14 mouse cellular contexts compared by ENCODE assay signal in genomic region chr5:113542885-113543476, GRCm38 (mm10). TPM values are rescaled to one million over a fixed set of nuclear protein-coding genes. Genes with fewer than 3 reads are reported as not detected.
DNase-seq lines count a peak whose midpoint lies in the region; ATAC-seq lines count a peak whose summit lies in the region.
"Had no signal": no experiment of that assay in that cellular context is flagged by ENCODE, and none has a peak within 500 bp of the region (broad histone marks: within the 10 kb centered on the region; RNA-seq: fewer than 3 reads in every experiment).

No protein-coding gene starts in this region.

- no peaks in the 10 kb centered on the region for H3K36me3 ChIP-seq in embryonic facial prominence, embryonic 14.5 days (ENCODE audit: control insufficient read depth, insufficient read depth, low read length)
- H3K36me3 ChIP-seq in embryonic facial prominence, embryonic 10.5 days (replicated peaks), result no peaks in the 10 kb centered on the region
- no peaks in the 10 kb centered on the region for H3K36me3 ChIP-seq in forebrain, embryonic 15.5 days
- no peaks in the 10 kb centered on the region for H3K36me3 ChIP-seq in liver, embryonic 12.5 days
- no peaks in the 10 kb centered on the region for H3K36me3 ChIP-seq in neural tube, embryonic 14.5 days (ENCODE audit: control insufficient read depth, insufficient read depth, low read length)
- H3K36me3 ChIP-seq: heart, embryonic 15.5 days had no signal

- no peak overlapping the region for H3K27ac ChIP-seq in embryonic facial prominence, embryonic 14.5 days (replicated peaks; ENCODE audit: low read depth, low read length)
- H3K27ac ChIP-seq in embryonic facial prominence, embryonic 10.5 days (replicated peaks), result no peak overlapping the region
- H3K27ac ChIP-seq in forebrain, embryonic 15.5 days (replicated peaks), result peak overlapping the region; percentile 73
- peak overlapping the region; percentile 7; the same call in 1 of the 2 replicates for H3K27ac ChIP-seq in liver, embryonic 12.5 days
- 0 out of 2 replicates have a peak overlapping the region, but pooled peaks have one; percentile 44 for H3K27ac ChIP-seq in neural tube, embryonic 14.5 days (ENCODE audit: low read depth, low read length)
- H3K27ac ChIP-seq: heart, embryonic 15.5 days had no signal

- H3K9me3 ChIP-seq in embryonic facial prominence, embryonic 14.5 days (ENCODE audit: control insufficient read depth, low read length), result no peaks in the 10 kb centered on the region
- no peaks in the 10 kb centered on the region for H3K9me3 ChIP-seq in embryonic facial prominence, embryonic 10.5 days
- no peaks in the 10 kb centered on the region for H3K9me3 ChIP-seq in forebrain, embryonic 15.5 days
- no peaks in the 10 kb centered on the region for H3K9me3 ChIP-seq in liver, embryonic 12.5 days (replicated peaks)
- no peaks in the 10 kb centered on the region for H3K9me3 ChIP-seq in neural tube, embryonic 14.5 days (ENCODE audit: control insufficient read depth, low read length)
- H3K9me3 ChIP-seq: heart, embryonic 15.5 days had no signal

- H3K4me2 ChIP-seq in embryonic facial prominence, embryonic 14.5 days (ENCODE audit: low read depth, low read length), result no peak overlapping the region
- H3K4me2 ChIP-seq in forebrain, embryonic 15.5 days (replicated peaks), result peak overlapping the region; percentile 21; the same call in 1 of the 2 replicates
- peak overlapping the region; percentile 11; the same call in 1 of the 2 replicates for H3K4me2 ChIP-seq in liver, embryonic 12.5 days
- H3K4me2 ChIP-seq in neural tube, embryonic 14.5 days (ENCODE audit: low read depth, low read length), result no peak overlapping the region
- H3K4me2 ChIP-seq: heart, embryonic 15.5 days; lung, embryonic 14.5 days had no signal

- DNase-seq in embryonic facial prominence, embryonic 14.5 days (ENCODE audit: low spot score), result peak; percentile 23
- DNase-seq in embryonic facial prominence, embryonic 10.5 days (ENCODE audit: low spot score), result no peak
- DNase-seq in left cerebral cortex, adult 11 months (ENCODE audit: low spot score), result no peak
- DNase-seq in kidney, adult 18-20 months, result no peak
- DNase-seq: cerebellum, postnatal 36 days; gastrocnemius, postnatal 10 days; lung, embryonic 14.5 days; spleen, adult 18-20 months had no signal

- H3K27me3 ChIP-seq in embryonic facial prominence, embryonic 14.5 days (replicated peaks; ENCODE audit: control insufficient read depth, insufficient read depth, low read length), result no peaks in the 10 kb centered on the region
- H3K27me3 ChIP-seq in embryonic facial prominence, embryonic 10.5 days (replicated peaks; ENCODE audit: low read depth, poor library complexity, severe bottlenecking), result 0 out of 2 replicates have a peak, but pooled peaks cover 3% of the 10 kb centered on the region
- no peaks in the 10 kb centered on the region for H3K27me3 ChIP-seq in forebrain, embryonic 15.5 days
- peaks cover 20% of the 10 kb centered on the region for H3K27me3 ChIP-seq in liver, embryonic 12.5 days (replicated peaks)
- H3K27me3 ChIP-seq in neural tube, embryonic 14.5 days (ENCODE audit: control insufficient read depth, insufficient read depth, low read length), result no peaks in the 10 kb centered on the region

- H3K4me1 ChIP-seq in embryonic facial prominence, embryonic 14.5 days (ENCODE audit: control insufficient read depth, insufficient read depth, low read length), result peaks cover 5% of the 10 kb centered on the region; the same call in 1 of the 2 replicates
- peaks cover 30% of the 10 kb centered on the region for H3K4me1 ChIP-seq in embryonic facial prominence, embryonic 10.5 days
- peaks cover 28% of the 10 kb centered on the region for H3K4me1 ChIP-seq in forebrain, embryonic 15.5 days
- peaks cover 19% of the 10 kb centered on the region for H3K4me1 ChIP-seq in liver, embryonic 12.5 days
- peaks cover 12% of the 10 kb centered on the region; the same call in 1 of the 2 replicates for H3K4me1 ChIP-seq in neural tube, embryonic 14.5 days (ENCODE audit: control insufficient read depth, insufficient read depth, low read length)
- H3K4me1 ChIP-seq: heart, embryonic 15.5 days had no signal

- no peak overlapping the region for H3K9ac ChIP-seq in embryonic facial prominence, embryonic 14.5 days (ENCODE audit: low read depth, low read length)
- H3K9ac ChIP-seq in forebrain, embryonic 15.5 days (replicated peaks), result no peak overlapping the region
- no peak overlapping the region for H3K9ac ChIP-seq in liver, embryonic 12.5 days
- no peak overlapping the region for H3K9ac ChIP-seq in neural tube, embryonic 14.5 days (replicated peaks; ENCODE audit: low read depth, low read length)
- H3K9ac ChIP-seq: heart, embryonic 15.5 days; lung, embryonic 14.5 days had no signal

- WGBS in embryonic facial prominence, embryonic 14.5 days, result 34% methylated on average over 10 of the region's 10 CpGs
- WGBS in embryonic facial prominence, embryonic 10.5 days, result 37% methylated on average over 10 of the region's 10 CpGs
- 11% methylated on average over 10 of the region's 10 CpGs for WGBS in forebrain, embryonic 15.5 days
- 20% methylated on average over 10 of the region's 10 CpGs for WGBS in liver, embryonic 12.5 days (ENCODE audit: insufficient replicate concordance)
- WGBS in neural tube, embryonic 14.5 days, result 19% methylated on average over 10 of the region's 10 CpGs

- ATAC-seq in embryonic facial prominence, embryonic 14.5 days (ENCODE audit: low read depth), result no peak
- ATAC-seq in forebrain, embryonic 15.5 days (replicated peaks), result peak; percentile 92
- peak; percentile 90 for ATAC-seq in liver, embryonic 12.5 days
- ATAC-seq in neural tube, embryonic 14.5 days (ENCODE audit: low read depth), result peak; percentile 71; the same call in 1 of the 2 replicates
- no peak for ATAC-seq in frontal cortex, adult (ENCODE audit: low TSS enrichment)
- ATAC-seq: intestine, postnatal 0 days had no signal

- no peak overlapping the region for H3K4me3 ChIP-seq in embryonic facial prominence, embryonic 14.5 days (ENCODE audit: low read depth, low read length)
- no peak overlapping the region for H3K4me3 ChIP-seq in embryonic facial prominence, embryonic 10.5 days
- no peak overlapping the region for H3K4me3 ChIP-seq in forebrain, embryonic 15.5 days
- H3K4me3 ChIP-seq in liver, embryonic 12.5 days, result no peak overlapping the region
- H3K4me3 ChIP-seq in neural tube, embryonic 14.5 days (ENCODE audit: low read depth, low read length), result no peak overlapping the region
- H3K4me3 ChIP-seq: heart, embryonic 15.5 days had no signal

RNA-seq across cellular contexts. Expression of gene Wscd2, which starts 52.8 kb away (rescaled TPM):
- 6.4 and 8.7 TPM in 2 replicates for polyA plus RNA-seq in embryonic facial prominence, embryonic 14.5 days (2014; fragmentation: Nextera tagmentation; extraction: Ambion mirVana)
- 4.2 and 5.4 TPM in 2 replicates for polyA plus RNA-seq in embryonic facial prominence, embryonic 10.5 days (2016; fragmentation: Nextera tagmentation; extraction: Ambion mirVana)
- polyA plus RNA-seq in forebrain, embryonic 15.5 days (2015; fragmentation: Nextera tagmentation; extraction: Ambion mirVana), result 7.9 and 8.4 TPM in 2 replicates
- 0.19 and 0.23 TPM in 2 replicates for polyA plus RNA-seq in liver, embryonic 12.5 days (2016; fragmentation: Nextera tagmentation; extraction: Ambion mirVana)
- polyA plus RNA-seq in neural tube, embryonic 14.5 days (2014; fragmentation: Nextera tagmentation; extraction: Ambion mirVana), result 19.9 and 20.3 TPM in 2 replicates

Comparison
In these comparisons a context has a peak if more than half of its experiments do, and no peak if none do; other contexts are left out.
1. ATAC-seq: peak in forebrain, embryonic 15.5 days (single experiment), liver, embryonic 12.5 days (single experiment) and neural tube, embryonic 14.5 days (single experiment); none in embryonic facial prominence, embryonic 14.5 days (single experiment) and frontal cortex, adult (single experiment).
2. H3K27ac ChIP-seq: peak in forebrain, embryonic 15.5 days (single experiment), liver, embryonic 12.5 days (single experiment) and neural tube, embryonic 14.5 days (single experiment); none in embryonic facial prominence, embryonic 14.5 days (single experiment) and embryonic facial prominence, embryonic 10.5 days (single experiment).
3. H3K4me2 ChIP-seq: peak in forebrain, embryonic 15.5 days (single experiment) and liver, embryonic 12.5 days (single experiment); none in embryonic facial prominence, embryonic 14.5 days (single experiment) and neural tube, embryonic 14.5 days (single experiment).